Comparison of ENCODE assay signal across 28 mouse cellular contexts in the genomic region with DNA sequence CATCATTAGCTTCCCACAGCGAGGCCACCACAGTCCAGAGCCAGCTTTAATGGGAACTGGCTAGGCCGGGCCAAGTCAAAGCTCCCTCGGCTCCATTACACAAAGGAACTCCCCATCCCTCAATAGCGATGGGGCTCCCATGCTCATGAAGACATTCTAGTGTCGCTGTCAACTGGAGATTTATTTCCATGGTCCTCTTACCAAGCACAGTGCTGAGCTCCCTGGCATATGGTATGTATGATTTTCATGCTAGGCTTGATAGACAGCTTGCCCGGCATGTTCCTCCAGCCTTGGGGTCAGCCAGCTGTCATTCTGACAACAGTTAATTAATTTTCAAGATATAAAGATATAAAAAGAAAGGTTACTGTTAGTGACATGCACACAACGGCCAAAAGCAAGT. TPM values are rescaled to one million over a fixed set of nuclear protein-coding genes. Genes with fewer than 3 reads are reported as not detected.
"Had no signal": no experiment of that assay in that cellular context is flagged by ENCODE, and none has a peak within 500 bp of the region (broad histone marks: within the 10 kb centered on the region; RNA-seq: fewer than 3 reads in every experiment).

No protein-coding gene starts in this region.

- H3K9me3 ChIP-seq: limb, embryonic 10.5 days; limb, embryonic 13.5 days; liver, embryonic 12.5 days; liver, embryonic 15.5 days; midbrain, embryonic 13.5 days; neural tube, embryonic 13.5 days had no signal

- H3K4me1 ChIP-seq: liver, embryonic 12.5 days; liver, embryonic 15.5 days had no signal

- DNase-seq: kidney, adult 11 months; kidney, adult 8-10 months; kidney, postnatal 14 days; kidney, postnatal 4 days; liver; lung, adult 2 months; right cerebral cortex, adult 18-20 months; right cerebral cortex, postnatal 14 days; right cerebral cortex, postnatal 4 days; thymus, adult 2 months; thymus, postnatal 14 days; thymus, postnatal 4 days had no signal

- ATAC-seq: liver, embryonic 12.5 days; lung, postnatal 0 days had no signal

- H3K9ac ChIP-seq: limb, embryonic 13.5 days; liver, embryonic 12.5 days; liver, embryonic 15.5 days; midbrain, embryonic 13.5 days; neural tube, embryonic 13.5 days had no signal

- H3K27ac ChIP-seq: limb, embryonic 10.5 days; limb, embryonic 13.5 days; liver, embryonic 12.5 days; liver, embryonic 15.5 days; macrophage; midbrain, embryonic 13.5 days; neural tube, embryonic 13.5 days; stomach, postnatal 0 days had no signal

- H3K4me2 ChIP-seq: limb, embryonic 13.5 days; liver, embryonic 12.5 days; liver, embryonic 15.5 days; midbrain, embryonic 13.5 days; neural tube, embryonic 13.5 days had no signal

- H3K4me3 ChIP-seq: limb, embryonic 10.5 days; limb, embryonic 13.5 days; liver, embryonic 12.5 days; liver, embryonic 15.5 days; midbrain, embryonic 13.5 days; myocyte; neural tube, embryonic 13.5 days had no signal

- H3K27me3 ChIP-seq: limb, embryonic 13.5 days; liver, embryonic 12.5 days; liver, embryonic 15.5 days; midbrain, embryonic 13.5 days; neural tube, embryonic 13.5 days had no signal

- H3K36me3 ChIP-seq: limb, embryonic 10.5 days; limb, embryonic 13.5 days; liver, embryonic 12.5 days; liver, embryonic 15.5 days; midbrain, embryonic 13.5 days; neural tube, embryonic 13.5 days had no signal

RNA-seq across cellular contexts. Expression of a gene that starts 21.5 kb away (rescaled TPM):
- total RNA-seq: layer of hippocampus, adult 18-20 months; layer of hippocampus, postnatal 14 days; left cerebral cortex, postnatal 25 days; megakaryocyte, adult 5-6 weeks; monocyte, adult 5-6 weeks; neutrophil, adult 5-6 weeks had no signal
- polyA plus RNA-seq: liver, embryonic 12.5 days; macrophage had no signal
